Mouse (Mus musculus) ovary, adult 18-20 months (tissue): ENCODE measurements around the gene Lep.
A peak's percentile ranks its signal among the peaks of the same experiment; 100 is the strongest.

Experiments
- DNase-seq: peaks from one replicate; pipeline ENCODE4 v3.0.0; 2022; ENCODE audit warnings: low spot score, mixed read lengths

Gene Lep

DNA sequence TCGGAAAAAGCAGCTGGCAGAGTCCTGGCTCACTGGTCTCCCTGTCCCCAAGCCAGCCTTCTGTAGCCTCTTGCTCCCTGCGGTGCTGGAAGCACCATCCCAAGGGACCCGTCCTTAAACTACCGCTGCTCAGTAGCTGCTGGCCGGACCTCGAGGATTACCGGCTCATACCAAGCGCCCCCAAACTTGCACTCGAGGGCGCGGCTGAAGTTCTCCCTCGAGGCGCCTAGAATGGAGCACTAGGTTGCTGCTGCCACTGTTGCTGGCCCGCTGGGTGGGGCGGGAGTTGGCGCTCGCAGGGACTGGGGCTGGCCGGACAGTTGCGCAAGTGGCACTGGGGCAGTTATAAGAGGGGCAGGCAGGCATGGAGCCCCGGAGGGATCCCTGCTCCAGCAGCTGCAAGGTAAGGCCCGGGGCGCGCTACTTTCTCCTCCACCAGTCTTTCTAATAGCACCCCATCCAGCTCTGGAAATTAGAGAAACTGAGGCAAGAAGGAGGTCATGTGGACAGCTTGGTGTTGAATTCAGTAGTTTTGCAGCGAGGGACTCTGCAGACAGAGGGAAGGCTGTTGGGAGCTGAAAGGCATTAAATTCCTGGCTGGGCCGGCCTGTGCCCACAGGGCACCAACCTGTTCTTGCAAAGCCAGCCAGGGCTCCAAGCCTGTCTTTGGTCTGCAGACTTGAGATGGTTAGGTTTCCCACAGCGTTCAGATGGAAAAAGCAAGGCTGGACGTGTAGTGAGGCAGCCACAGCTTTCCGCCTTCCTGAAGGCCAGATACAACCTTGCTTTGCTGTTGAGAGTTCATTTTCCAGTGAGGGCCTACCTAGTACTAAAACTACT is at the start of gene Lep:
Gene Lep (plus strand): TSS at position 375 of the 840 bp plus-strand sequence.
- no peak for DNase-seq

DNA sequence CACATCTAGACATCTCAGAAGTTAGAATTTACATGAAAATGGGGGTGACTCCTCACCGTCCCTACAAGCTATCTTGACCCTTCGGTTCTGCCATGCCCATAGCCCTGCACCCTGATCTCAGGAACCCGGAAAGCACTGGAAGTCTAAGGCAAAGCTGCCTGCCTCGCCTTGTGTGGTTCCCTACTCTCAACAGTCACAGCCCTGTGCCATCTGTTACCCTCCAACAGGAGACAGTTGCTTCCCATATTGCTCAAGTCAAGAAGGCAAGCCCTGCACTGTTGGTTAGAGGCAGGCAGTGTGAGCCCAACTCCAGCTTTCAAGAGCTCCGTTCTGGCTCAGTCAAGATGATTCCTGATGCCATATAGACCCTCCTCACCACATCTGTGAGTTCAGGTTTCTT is 48.4 kb upstream of the Lep start:
- no peak for DNase-seq

DNA sequence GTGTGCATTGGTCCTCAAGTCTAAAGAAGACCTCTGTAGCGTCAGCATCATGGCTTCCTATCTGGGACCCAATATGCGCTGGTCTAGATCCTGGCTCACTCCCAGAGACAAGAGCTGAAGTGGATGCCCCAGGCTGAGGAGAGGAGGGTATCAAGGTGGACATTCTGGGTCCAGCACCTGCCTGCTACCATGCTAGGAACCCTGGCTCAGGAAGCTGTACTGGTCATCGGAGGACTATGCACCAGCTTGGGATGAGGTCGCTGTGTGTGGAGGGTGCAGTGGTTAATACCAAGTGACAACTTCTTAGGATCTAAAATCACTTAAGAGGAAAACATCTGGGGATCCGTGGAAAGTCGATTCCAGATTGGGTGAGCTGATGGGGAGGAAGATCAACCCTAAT is 46.8 kb upstream of the Lep start:
- DNase-seq: no peak

DNA sequence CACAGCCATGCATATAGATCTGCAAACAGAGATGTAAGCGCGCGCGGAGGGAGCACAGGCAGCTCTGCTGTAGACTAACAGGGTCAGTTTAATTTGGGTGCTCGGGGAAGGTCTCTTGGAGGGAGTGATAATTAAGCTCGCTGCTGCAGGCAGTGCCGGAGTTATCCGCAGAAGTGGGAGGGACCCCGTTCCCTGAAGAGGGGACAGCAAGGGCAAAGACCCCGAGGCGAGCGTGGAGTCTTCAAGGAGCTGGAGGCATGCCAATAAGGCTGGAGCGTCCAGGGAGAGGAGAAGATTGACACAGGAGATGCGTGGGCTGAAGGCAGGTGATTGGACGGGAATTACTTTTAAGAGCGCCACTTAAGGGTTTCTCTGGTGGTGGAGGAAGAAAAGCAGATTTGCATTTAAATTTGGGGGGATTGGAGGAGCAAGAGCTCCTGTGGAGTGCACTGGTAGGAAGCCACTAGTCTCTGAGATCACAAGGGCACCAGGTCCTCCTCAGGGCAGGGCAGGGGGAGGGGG is 43.1 kb upstream of the Lep start:
- no peak for DNase-seq

DNA sequence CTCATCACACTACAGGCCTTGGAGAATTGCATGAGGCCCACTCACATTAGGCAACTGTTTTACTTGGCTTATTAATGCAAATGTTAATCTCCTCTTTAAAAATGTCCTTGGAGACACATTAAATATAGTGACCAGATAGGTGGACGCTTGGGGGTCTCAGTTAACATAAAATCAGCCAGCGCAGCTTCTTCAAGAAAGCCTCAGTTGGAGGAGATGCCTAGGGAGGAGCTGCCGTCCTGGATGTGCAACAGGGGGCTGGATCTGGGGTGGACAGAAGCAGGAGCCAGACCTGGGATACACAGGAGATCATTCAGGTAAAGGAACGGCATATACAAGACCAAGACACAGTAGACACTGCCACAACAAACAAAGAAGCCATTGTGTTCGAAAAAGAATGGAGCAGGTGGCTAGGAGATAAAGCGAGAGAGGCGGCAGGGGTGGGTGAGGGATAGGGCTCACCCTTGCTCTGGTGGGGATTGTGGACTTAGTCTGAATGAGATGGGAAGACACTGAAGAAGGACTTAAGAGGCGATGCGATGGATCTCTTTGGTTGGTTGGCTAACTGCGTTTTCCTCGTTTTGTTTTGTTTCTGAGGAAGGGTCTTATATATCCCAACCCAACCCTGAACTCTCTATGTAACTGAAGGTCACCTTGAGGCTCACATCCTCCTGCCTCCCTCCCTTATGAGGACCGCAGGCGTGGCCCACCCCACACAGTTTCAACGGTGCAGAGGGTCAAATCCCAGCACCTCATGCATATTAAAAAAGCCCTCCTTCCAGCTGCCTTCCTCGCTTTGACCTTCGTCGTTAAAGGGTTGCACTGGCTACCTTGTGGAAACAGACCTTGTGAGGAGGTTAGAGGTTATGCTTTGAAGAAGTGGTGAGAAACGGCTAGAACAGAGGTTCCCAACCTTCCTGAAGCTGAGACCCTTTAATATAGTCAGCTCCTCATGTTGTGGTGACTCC is 40.0 kb upstream of the Lep start:
- no peak for DNase-seq

- no peak for DNase-seq
Observed at GRCm38 (mm10) chr6:29020937-29021336, 39.1 kb upstream of the Lep start.

- no peak for DNase-seq
Observed at GRCm38 (mm10) chr6:29021501-29021900, 38.5 kb upstream of the Lep start.

- DNase-seq: no peak
Observed at GRCm38 (mm10) chr6:29022115-29022514, 37.9 kb upstream of the Lep start.

DNA sequence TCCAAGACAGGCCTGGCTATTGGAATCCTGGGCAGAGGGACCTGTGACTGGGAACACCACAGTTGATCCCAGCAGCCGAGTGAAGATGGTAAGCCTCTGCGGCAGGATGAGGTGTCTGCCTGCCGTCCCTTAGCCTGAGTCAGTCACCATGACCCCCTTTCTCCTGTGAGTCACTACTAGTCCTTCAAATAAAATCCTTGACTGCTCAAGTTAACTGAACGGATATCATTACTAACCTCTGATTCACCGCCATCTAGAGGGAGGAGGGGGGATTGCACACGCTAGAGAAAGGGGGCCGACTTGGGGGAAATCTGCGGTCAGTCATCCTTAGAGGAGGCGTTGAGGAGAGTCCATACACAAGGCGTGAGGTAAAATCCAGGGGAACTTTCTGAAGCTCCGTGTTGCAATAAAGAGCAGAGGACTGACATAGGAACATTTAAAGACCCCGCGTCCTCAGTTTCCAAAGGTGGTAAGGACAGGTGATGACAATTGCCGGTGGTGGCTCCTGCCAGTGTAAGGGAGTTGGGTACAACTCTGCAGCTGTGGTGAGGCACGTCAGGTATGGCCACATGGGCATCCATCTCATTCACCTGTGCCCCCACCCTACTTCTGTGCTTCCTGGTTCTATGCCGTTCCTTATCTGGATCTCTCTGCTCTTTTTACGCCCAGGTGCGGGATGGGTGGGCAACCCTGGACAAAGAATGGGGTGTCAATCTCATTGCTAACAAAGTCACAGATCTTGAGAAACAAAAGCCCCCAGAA is 36.6 kb upstream of the Lep start:
- no peak for DNase-seq

- DNase-seq: peak; percentile 25
Observed at GRCm38 (mm10) chr6:29024000-29024417, 36.0 kb upstream of the Lep start.

DNA sequence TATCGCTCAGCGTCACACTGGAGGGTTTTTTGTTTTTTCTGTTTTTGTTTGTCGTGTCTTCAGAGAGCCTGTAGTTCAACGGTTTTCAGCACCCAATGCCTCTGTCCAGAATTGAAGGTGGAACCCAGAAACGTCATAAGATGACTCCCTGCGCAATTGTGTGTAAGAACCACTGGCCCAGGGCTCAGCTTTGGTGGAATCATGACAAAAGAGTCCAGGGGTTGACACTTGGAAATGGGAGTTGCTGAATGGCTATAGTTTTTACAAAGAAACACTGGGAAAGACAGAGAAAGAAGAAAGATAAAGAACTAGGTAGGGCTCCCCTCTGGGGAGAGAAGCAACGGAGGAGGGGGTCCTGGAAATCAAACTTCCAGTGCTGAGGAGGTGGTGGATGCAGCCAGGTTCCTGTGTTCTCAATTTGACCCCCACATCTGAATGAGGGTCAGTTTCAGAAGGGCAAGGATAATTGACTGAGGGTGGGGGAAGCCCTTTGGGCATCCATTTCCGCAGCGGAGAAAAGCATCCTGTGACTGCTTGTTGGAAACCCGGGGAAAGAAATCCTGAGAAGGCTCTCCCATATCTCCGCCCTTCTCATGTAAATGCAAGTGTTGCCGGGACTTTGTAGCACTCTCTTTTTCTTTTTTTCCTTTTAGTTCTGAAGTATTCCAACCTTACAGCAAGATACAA is 34.1 kb upstream of the Lep start:
- no peak for DNase-seq

DNA sequence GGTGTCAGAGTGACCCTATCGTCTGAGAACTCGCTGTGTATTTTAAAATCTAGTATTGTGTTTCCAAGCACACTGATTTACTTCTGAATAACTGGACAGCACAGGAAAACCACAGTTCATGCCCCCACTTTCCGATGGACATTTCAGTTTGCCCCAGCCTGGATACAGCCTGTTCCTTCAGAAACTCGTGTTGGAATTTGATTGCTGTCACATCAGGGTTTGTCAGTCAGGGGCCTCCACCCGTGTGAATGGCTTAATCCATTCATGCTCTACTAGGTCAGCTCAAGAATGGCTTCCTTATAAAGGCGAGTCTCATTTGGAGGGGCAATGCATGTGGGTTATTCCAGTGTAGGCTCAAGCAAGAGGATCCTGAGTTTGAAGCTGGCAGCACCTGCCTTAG is 33.3 kb upstream of the Lep start:
- no peak for DNase-seq

GRCm38 (mm10) chr6:29028129-29028528 is 31.9 kb upstream of the Lep start:
- no peak for DNase-seq

GRCm38 (mm10) chr6:29029521-29029920 is 30.5 kb upstream of the Lep start:
- DNase-seq: no peak

DNA sequence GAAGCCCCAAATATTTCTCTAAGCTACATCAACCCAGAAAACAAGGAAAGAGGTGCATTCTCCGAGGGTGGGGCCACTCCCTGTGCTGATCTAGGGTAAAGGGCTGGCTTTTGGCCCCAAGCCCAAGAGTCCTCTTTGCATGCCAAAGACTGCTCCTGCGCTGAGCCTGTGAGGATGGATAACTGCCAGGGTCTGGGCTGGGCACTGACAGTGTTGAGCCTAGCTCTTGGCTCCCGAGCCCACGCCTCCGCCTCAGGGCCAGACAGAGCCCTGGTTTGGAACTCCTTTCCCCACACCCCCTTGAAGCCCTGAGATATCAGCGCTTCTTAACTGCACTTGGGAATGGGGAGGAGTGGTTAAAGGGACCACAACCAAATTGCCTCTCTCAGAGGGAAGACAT is 28.8 kb upstream of the Lep start:
- DNase-seq: peak; percentile 82

DNA sequence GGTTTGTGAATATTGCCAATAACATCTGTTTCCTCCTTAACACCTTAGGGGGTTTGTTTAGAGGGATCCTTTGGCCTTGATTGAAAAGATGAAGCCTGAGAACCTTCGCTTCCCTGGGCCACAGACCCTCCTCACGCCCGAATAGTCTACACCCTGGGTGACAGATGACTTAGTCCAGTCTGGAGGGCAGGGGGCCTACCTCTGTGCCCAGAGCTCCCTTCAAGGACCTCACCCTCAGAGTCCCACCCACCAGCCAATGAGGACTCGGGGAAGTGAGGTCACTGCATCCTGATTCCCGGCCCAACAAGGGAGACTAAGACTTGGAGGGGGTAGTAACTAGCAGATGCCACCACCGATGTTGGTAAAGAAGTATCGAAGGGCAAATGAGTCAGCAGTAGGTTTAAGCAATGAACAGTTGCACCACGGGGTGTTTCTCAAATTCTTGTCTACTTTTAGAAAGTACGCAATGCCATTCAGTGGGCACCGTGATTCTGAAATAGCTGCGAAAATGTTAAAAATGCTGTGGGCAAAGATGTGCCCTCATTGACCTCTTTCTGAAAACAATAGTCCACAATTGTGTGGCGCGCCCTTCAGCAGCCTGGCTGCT is 28.2 kb upstream of the Lep start:
- no peak for DNase-seq

GRCm38 (mm10) chr6:29032411-29032810 is 27.6 kb upstream of the Lep start:
- no peak for DNase-seq

DNA sequence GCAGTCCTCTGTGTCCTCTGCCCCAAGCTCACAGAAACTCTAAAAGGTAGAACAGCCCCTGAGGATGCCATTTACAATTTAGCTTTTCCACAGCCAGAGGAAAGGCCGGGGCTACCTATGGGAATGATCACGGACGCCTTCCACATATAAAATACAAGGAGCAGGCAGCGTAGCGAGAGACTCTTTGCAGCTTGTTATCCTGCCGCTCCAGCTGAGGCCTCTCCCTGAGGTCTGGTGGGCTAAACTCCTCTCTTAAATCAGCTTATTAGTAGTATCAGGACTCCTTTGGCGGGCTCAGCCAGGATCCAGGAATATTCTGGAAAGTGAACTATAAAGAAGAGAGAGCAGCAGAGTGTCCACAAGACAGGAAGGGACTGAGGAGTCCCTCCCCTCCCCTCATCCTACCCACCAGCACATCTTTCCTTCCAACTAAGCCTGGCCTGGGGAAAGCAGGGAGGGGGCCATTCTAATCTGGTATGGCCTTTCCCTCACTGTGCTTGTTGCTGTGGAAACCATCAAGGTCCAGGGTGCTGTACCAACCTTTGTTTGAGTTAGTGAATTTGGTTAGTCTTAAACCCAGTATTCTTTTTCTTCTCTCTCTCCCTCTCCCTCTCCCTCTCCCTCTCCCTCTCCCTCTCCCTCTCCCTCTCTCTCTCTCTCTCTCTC is 25.9 kb upstream of the Lep start:
- DNase-seq: no peak

DNA sequence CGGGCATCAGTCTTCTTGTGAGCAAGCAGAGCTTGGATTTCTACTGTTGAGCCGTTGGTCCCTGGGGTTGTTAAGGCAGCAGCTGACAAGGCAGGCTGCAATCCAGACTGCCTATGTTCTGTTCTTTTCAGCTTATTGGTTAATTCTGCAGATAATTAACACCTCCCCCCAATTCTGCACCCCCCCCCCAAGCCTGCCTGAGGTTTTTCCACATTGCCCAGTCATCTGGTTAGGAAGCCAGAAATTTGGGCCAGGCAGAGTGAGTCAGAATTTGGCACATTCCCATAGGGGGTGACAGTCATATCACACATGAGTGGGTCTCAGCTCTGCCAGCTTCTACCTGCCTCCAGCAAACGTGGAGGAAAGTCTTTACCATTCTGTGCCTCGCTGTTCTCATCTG is 23.3 kb upstream of the Lep start:
- no peak for DNase-seq

DNA sequence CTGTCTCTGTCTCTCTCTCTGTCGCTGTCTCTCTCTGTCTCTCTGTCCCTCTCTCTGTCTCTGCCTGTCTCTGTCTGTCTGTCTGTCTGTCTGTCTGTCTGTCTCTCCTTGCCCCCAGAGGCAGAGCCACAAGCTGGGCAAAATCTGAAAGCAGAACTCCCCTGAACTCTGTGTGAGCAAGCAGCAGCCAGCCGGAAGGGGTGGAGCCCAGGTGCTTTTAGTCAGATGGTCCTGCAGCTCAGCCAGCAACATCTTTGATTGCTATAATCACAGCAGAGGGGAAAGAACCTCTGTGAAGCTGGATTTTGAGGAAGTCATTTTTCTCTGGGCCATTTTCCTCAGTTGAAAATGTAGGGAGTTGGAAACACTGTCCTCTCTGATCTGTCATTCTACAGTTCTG is 19.8 kb upstream of the Lep start:
- DNase-seq: no peak
